Comparison of ENCODE assay signal across 9 mouse cellular contexts in the genomic region with DNA sequence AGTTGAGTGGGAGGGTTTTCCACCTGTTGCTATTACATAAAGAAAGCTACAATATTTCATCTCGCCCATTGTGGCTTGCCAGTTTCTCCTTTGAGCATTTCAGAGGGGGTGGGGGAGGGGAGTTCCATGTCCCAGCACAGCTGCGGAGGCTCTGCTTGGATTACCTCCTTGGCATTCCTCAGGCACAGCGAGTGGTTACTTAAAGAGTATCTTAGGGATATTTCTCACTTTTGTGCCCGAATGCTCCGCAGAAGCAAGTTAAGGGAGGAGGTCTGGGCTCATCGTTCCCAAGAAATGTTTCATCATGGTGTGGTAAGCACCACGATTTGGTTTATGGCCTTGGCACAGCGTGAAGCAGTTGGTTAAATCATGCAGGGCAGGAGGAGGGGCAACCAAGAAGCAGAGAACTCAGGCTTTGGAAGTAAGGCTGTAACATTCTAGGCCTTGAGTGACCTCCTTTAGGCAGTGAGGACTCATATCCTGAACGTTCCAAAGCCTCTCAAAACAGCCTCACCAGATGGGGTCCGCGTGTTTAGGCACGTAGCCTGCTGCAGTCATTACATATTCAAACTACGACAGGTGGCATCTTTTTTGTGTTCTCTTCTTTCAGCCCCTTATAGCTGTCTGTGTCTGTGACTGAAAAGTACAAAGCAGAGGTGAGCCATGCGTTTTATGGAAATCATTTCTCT. TPM values are rescaled to one million over a fixed set of nuclear protein-coding genes. Genes with fewer than 3 reads are reported as not detected.
DNase-seq lines count a peak whose midpoint lies in the region; ATAC-seq and TF ChIP-seq lines count a peak whose summit lies in the region.
"Had no signal": no experiment of that assay in that cellular context is flagged by ENCODE, and none has a peak within 500 bp of the region (broad histone marks: within the 10 kb centered on the region; RNA-seq: fewer than 3 reads in every experiment).

No protein-coding gene starts in this region.

- no peak overlapping the region for H3K4me3 ChIP-seq in stomach, embryonic 14.5 days (ENCODE audit: low read depth, low read length)
- no peak overlapping the region for H3K4me3 ChIP-seq in cerebellum, adult 2 months (replicated peaks; ENCODE audit: insufficient read depth, low read depth, low read length)
- no peak overlapping the region for H3K4me3 ChIP-seq in liver, embryonic 11.5 days (ENCODE audit: low read depth, low read length)
- H3K4me3 ChIP-seq: liver, embryonic 13.5 days had no signal

- peaks cover 8% of the 10 kb centered on the region; the same call in 1 of the 2 replicates for H3K4me1 ChIP-seq in stomach, embryonic 14.5 days (ENCODE audit: control insufficient read depth, insufficient read depth, low read length)
- no peaks in the 10 kb centered on the region for H3K4me1 ChIP-seq in cerebellum, adult 2 months (ENCODE audit: control insufficient read depth, insufficient read depth, low read length)
- no peaks in the 10 kb centered on the region for H3K4me1 ChIP-seq in liver, embryonic 11.5 days (replicated peaks; ENCODE audit: control insufficient read depth, insufficient read depth, low read length)

- 19% methylated on average over 14 of the region's 14 CpGs for WGBS in stomach, embryonic 14.5 days
- 9% methylated on average over 14 of the region's 14 CpGs for WGBS in cerebellum, adult 2 months
- WGBS in liver, embryonic 11.5 days, result 47% methylated on average over 14 of the region's 14 CpGs

- no peaks in the 10 kb centered on the region for H3K9me3 ChIP-seq in stomach, embryonic 14.5 days (ENCODE audit: control insufficient read depth, low read depth, low read length)
- no peaks in the 10 kb centered on the region; the same call in 1 of the 2 replicates for H3K9me3 ChIP-seq in liver, embryonic 11.5 days (ENCODE audit: control insufficient read depth, low read length)
- H3K9me3 ChIP-seq: liver, embryonic 13.5 days had no signal

- TF ChIP-seq CTCF in cerebellum, adult 2 months (IDR thresholded peaks at IDR 0.05; ENCODE audit: borderline replicate concordance, insufficient read depth, low read depth, low read length), result no peak

- ATAC-seq in stomach, embryonic 14.5 days (ENCODE audit: insufficient number of reproducible peaks, insufficient read depth, low FRiP score, low read depth), result peak; percentile 37; the same call in 1 of the 2 replicates
- no peak for ATAC-seq in liver, embryonic 11.5 days (replicated peaks; ENCODE audit: low FRiP score)

- no peaks in the 10 kb centered on the region for H3K36me3 ChIP-seq in stomach, embryonic 14.5 days (ENCODE audit: control insufficient read depth, insufficient read depth, low read length)
- no peaks in the 10 kb centered on the region for H3K36me3 ChIP-seq in liver, embryonic 11.5 days (ENCODE audit: control insufficient read depth, insufficient read depth, low read length)
- H3K36me3 ChIP-seq: liver, embryonic 13.5 days had no signal

- DNase-seq in adrenal gland, postnatal 10 days, result peak; percentile 10
- no peak for DNase-seq in adrenal gland, postnatal 4 days (ENCODE audit: low spot score in 2 of 2)
- DNase-seq in right cerebral cortex, postnatal 10 days (ENCODE audit: low spot score in 2 of 2), result peak; percentile 38 to 51
- no peak for DNase-seq in right cerebral cortex, postnatal 36 days (ENCODE audit: low spot score in 2 of 2)
- DNase-seq in kidney, adult 9 months, result peak; percentile 27
- DNase-seq in cerebellum, adult 2 months, result no peak
- no peak for DNase-seq in liver, embryonic 11.5 days (ENCODE audit: low spot score)
- DNase-seq: liver, embryonic 13.5 days had no signal

- H3K27ac ChIP-seq in stomach, embryonic 14.5 days (ENCODE audit: low read length), result no peak overlapping the region; the same call in 1 of the 2 replicates
- H3K27ac ChIP-seq in cerebellum, adult 2 months (ENCODE audit: insufficient read depth, low read length), result no peak overlapping the region
- H3K27ac ChIP-seq in liver, embryonic 11.5 days (ENCODE audit: low read depth, low read length), result no peak overlapping the region
- H3K27ac ChIP-seq: liver, embryonic 13.5 days had no signal

- TF ChIP-seq POLR2A in cerebellum, adult 2 months (IDR thresholded peaks at IDR 0.05; ENCODE audit: borderline replicate concordance, insufficient read depth, low read length), result no peak

- no peaks in the 10 kb centered on the region for H3K27me3 ChIP-seq in stomach, embryonic 14.5 days (ENCODE audit: control insufficient read depth, insufficient read depth, low read length)
- no peaks in the 10 kb centered on the region for H3K27me3 ChIP-seq in cerebellum, adult 2 months (ENCODE audit: control insufficient read depth, insufficient read depth, low read length)
- H3K27me3 ChIP-seq in liver, embryonic 11.5 days (replicated peaks; ENCODE audit: control insufficient read depth, insufficient read depth, low read length), result no peaks in the 10 kb centered on the region

- no peak overlapping the region for H3K4me2 ChIP-seq in stomach, embryonic 14.5 days (replicated peaks; ENCODE audit: low read depth, low read length)
- no peak overlapping the region for H3K4me2 ChIP-seq in liver, embryonic 11.5 days
- H3K4me2 ChIP-seq: liver, embryonic 13.5 days had no signal

- H3K9ac ChIP-seq in stomach, embryonic 14.5 days (replicated peaks; ENCODE audit: low read depth, low read length), result no peak overlapping the region
- H3K9ac ChIP-seq in liver, embryonic 11.5 days (ENCODE audit: low read depth, low read length), result no peak overlapping the region
- H3K9ac ChIP-seq: liver, embryonic 13.5 days had no signal

RNA-seq across cellular contexts. Expression of a gene that starts 43.9 kb away (rescaled TPM):
- total RNA-seq in adrenal gland, postnatal 10 days (2021), result 10 to 100 TPM; 20.6 to 22.0 TPM
- total RNA-seq in adrenal gland, postnatal 4 days (2021), result 10 to 100 TPM; 14.8 to 15.5 TPM
- 9.7 and 10.0 TPM in 2 replicates for polyA plus RNA-seq in stomach, embryonic 14.5 days (2014; fragmentation: Nextera tagmentation; extraction: Ambion mirVana)
- 10.6 and 11.2 TPM in 2 replicates for polyA plus RNA-seq in cerebellum, adult 2 months (2012; rRNA removed)
- 3.1 and 4.4 TPM in 2 replicates for polyA plus RNA-seq in liver, embryonic 11.5 days (2014; fragmentation: Nextera tagmentation; extraction: Ambion mirVana)

Comparison
In these comparisons a context has a peak if more than half of its experiments do, and no peak if none do; other contexts are left out.
1. DNase-seq: peak in adrenal gland, postnatal 10 days (single experiment), right cerebral cortex, postnatal 10 days (2 of 2) and kidney, adult 9 months (single experiment); none in adrenal gland, postnatal 4 days (0 of 2), right cerebral cortex, postnatal 36 days (0 of 2), cerebellum, adult 2 months (0 of 2) and liver, embryonic 11.5 days (single experiment).